Mouse (Mus musculus) gastrocnemius, postnatal 10 days (tissue): ENCODE data around the gene Trip10. TPM values are rescaled to one million over a fixed set of nuclear protein-coding genes. Genes with fewer than 3 reads are reported as not detected.

Experiments used
- DNase-seq: peaks from one replicate; pipeline ENCODE4 v3.0.0; 2021; ENCODE audit warnings: mixed read lengths
- microRNA-seq, 2 experiments: library from miRNA; unstranded; fragments of <30 nt; microRNA quantifications; one replicate each; pipeline ENCODE4 v1.2.0; 2021
- total RNA-seq, 2 experiments: library from RNA; stranded (reverse); gene quantifications; 2 replicates each; pipeline ENCODE4 v1.2.3; 2021

Trip10 gene
- total RNA-seq, 2 experiments from 2014 or later: 69.1 to 74.4 TPM

DNA sequence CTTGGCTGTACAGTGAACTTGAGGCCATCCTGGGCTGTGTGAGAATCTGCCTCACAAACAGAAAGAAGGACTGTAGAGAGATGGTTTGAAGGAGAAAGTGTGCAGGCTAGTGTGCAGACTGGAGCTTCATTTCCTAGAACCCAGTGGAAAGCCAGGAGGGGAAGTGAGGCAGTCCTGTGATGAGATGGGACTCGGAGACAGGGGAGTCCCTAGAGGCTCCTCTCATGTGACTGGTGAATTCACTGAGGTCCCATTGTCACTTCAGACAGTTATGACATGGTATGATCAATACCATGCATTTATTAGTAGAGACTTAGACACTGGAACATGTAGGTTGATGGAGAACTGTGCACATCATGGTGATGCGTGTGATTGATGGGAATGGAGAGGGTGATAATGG, 43.0 kb downstream of the Trip10 start:
- no peak for DNase-seq

DNA sequence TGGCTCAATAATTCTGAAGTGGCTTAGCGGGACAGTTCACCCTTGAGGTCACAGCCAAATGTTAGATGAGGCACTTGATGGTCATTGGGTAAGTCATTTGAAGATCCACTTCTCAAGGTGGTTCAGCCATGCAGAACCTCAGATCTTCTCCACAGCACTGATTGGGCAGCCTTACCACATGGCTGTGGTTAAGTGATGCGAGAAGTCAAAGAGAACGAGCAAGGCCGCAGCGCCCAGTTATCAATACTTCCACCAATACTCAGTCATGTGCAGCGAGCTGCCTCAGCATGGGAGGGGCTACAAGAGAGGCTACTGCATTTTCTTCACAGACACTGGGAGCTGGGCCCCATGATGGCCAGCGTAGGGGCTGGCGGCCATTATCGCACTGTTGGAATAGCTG, 43.7 kb downstream of the Trip10 start:
- no peak for DNase-seq

DNA sequence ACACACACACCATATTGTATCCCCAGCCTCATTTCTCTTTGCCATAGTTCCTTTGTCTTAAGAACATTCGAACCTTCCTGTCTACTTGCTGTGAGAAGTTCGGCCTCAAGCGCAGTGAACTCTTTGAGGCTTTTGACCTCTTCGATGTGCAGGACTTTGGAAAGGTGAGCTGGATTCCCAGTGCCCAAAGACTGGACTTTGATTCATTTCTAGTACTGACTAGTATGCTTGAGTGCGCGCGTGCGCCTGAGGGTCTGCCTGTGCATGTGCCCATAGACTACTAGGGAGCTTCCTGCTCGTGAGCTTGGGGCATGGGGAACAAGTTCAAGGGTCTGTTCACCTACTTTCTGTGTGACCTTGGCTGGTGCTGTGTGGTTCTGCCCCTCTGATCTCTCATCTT, 46.7 kb downstream of the Trip10 start:
- DNase-seq: no peak

DNA sequence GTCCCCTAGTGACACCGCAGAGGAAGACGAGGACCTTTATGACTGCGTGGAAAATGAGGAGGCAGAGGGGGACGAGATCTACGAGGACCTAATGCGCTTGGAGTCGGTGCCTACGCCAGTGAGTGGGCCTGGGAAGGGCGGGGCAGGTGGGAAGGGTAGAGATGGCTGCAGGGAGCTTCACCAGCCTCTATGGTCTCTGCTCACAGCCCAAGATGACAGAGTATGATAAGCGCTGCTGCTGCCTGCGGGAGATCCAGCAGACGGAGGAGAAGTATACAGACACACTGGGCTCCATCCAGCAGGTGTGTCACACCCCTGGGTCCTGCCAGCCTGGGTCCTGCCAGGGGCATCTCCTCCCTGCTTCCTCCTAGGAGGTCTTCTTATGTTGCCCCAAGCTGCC, 47.8 kb downstream of the Trip10 start:
- DNase-seq: no peak

DNA sequence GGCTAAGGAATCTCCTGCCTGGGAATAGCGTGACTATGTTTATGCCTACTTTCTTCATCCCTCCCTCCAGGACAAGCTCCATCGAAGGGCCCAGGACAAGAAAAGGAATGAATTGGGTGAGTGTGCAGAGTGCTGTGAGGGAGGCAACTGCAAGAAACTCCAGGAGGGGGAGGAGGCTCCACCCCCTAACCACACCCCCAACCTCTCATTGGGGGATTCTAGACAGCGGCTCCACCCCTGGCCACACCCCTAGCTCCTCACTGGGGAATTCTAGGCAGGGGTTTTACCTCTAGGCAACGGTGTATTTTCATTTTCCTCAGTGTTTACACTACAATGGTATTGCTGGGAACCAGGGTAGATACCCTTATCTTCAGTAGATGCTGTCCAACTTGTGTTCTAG, 56.3 kb downstream of the Trip10 start:
- no peak for DNase-seq

DNA sequence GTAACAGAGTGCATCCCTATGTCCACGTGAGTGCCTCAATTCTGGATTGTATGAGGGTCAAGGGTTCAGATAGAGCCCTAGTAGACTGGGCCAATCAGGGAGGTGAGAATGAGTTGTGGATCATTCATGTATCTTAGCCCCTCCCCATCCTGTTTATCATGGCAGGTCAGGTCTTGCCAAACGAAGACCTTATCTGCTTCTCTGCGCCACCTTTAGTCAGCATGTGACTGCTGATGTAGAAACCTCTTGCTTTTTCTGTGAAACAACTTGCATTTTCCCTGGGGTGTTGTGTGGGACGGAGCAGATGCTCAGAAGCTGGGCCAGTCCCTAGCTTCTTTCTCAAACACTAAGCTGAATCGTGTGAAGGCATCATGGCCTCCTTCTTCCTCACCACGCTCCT, 57.8 kb downstream of the Trip10 start:
- no peak for DNase-seq

DNA sequence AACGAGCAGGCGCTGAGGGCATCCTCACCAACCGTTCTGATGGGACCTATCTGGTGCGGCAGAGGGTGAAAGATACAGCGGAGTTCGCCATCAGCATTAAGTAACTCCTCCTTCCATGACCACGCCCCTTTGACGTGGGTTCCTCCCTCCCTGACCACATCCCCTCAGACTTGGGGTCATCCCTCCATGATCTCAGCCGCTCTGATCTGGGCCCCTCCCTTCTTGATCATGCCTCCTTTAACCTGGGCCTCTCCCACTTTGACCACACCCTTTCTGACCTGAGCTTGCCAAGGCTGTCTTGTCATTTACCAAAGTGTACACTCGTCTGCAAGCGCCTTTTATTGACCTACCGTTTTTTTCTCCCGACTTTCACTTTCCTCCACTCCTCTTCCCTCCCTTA, 62.5 kb downstream of the Trip10 start:
- no peak for DNase-seq

Small RNAs within 50 kb of the gene (microRNA-seq; reads per million reads assigned to microRNA genes)
- 0 reads per million in 2 experiments for gene Mir6978

Other genes starting within 250 kb of the Trip10 start
- not detected for gene Pspn, start 249.4 kb upstream of the Trip10 start, total RNA-seq
- 10 to 100 TPM; 24.3 to 28.0 TPM for gene Gtf2f1, start 238.2 kb upstream of the Trip10 start, total RNA-seq
- gene Gm17949, start 238.0 kb upstream of the Trip10 start, total RNA-seq: not detected
- 10 to 100 TPM; 47.0 to 57.4 TPM for gene Khsrp, start 217.9 kb upstream of the Trip10 start, total RNA-seq
- gene Slc25a41, start 207.8 kb upstream of the Trip10 start, total RNA-seq: not detected
- gene Crb3, start 190.3 kb upstream of the Trip10 start, total RNA-seq: under 1 TPM; 0.54 to 0.81 TPM
- gene Slc25a23, start 189.6 kb upstream of the Trip10 start, total RNA-seq: 10 to 100 TPM; 42.1 to 50.9 TPM
- under 1 TPM; 0.52 to 0.79 TPM for gene Dennd1c, start 170.9 kb upstream of the Trip10 start, total RNA-seq
- gene Tubb4a, start 161.7 kb upstream of the Trip10 start, total RNA-seq: 1 to 10 TPM; 4.2 to 4.6 TPM
- gene Tnfsf9, start 144.1 kb upstream of the Trip10 start, total RNA-seq: under 1 TPM; 0.42 to 0.95 TPM
- not detected for gene Cd70, start 99.7 kb upstream of the Trip10 start, total RNA-seq
- under 1 TPM in 1 of 2 experiments, not detected in 1; 0.14 TPM for gene Tnfsf14, start 55.3 kb upstream of the Trip10 start, total RNA-seq
- 1 to 10 TPM; 1.6 to 3.5 TPM for gene C3, start 21.3 kb upstream of the Trip10 start, total RNA-seq
- 10 to 100 TPM; 22.0 to 23.8 TPM for gene Gpr108, start 1.0 kb upstream of the Trip10 start, total RNA-seq
- gene Vav1, start 29.6 kb downstream of the Trip10 start, total RNA-seq: 1 to 10 TPM; 1.5 to 2.4 TPM
- gene Adgre1, start 109.2 kb downstream of the Trip10 start, total RNA-seq: 1 to 10 TPM; 4.0 to 7.1 TPM